Mouse (Mus musculus) lung, postnatal 25 days (tissue): ENCODE measurements around the gene Mcm5.
A peak's percentile ranks its signal among the peaks of the same experiment; 100 is the strongest.

Experiments used
- DNase-seq: peaks from one replicate; pipeline ENCODE4 v3.0.0; 2022; ENCODE audit warnings: low spot score

Mcm5 gene

DNA sequence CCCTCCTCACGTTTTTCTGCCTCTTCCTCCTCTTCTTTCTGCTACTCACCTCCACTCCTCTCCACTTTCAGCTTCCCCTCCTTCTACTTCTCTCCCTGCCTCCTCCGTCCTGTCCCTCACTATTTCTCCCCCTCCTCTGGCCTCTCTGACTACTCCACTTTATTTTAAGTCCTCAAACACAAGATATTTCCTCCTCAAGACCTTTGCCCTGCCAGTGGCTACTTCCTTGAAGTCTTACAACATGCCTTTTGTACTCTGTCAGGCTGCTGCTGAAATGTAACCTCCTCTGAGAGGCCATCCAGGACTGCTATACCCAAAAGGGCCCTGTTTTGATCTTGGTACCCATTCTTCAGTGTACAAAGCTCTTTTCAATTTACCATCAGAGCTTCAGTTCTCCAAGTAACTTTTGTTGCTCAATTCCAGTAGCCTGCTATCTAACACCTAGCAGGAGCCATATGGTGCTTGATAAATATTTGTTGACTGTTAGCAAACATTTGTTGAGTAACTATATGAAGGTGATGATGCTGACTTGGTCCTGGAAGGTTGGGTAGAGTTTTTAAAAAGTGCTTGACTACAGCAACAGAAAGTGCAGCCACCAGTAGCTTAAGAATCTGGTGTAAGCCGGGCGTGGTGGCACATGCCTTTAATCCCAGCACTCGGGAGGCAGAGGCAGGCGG is 62.8 kb downstream of the Mcm5 start:
- DNase-seq, result peak; percentile 26
